Mouse (Mus musculus): ENCODE results near the gene Ticam1.

DNA sequence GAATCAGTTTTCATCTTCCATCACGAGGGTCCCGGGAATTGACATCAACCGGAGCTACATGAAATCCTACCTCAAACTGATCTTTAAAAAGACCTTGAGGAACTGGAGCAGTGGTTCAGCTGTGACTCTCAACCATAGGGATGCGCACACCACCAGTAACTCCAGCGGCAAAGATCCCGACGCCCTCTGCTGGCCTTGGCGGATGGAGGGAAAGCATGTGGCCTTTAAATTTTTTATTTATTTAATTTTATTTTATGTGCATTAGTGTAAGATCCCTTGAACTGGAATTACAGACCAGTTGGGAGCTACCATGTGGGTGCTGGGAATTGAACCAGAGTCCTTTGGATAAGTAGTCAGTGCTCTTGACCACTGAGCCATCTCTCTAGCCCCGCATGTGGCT lies 21.2 kb downstream of the Ticam1 start:
- TF ChIP-seq CTCF (IDR thresholded peaks at IDR 0.05; ENCODE audit: extremely low read depth, insufficient read length, insufficient replicate concordance, low read depth, low read length) = no peak
- no peak for TF ChIP-seq POLR2A (IDR thresholded peaks at IDR 0.05; ENCODE audit: low read depth, low read length)

Measured in small intestine, adult 2 months (tissue).